Mouse (Mus musculus) lung, adult 2 months (tissue): ENCODE measurements around the gene Ddx19a. TPM values are rescaled to one million over a fixed set of nuclear protein-coding genes. Genes with fewer than 3 reads are reported as not detected.

Source experiments
- DNase-seq: peaks from one replicate; pipeline ENCODE4 v3.0.0; 2022
- H3K4me1 ChIP-seq: fragments of 200-500 bp; 2 replicates; pipeline ENCODE4 v1.6.1; 2011; ENCODE audit warnings: low read length; ENCODE audit not compliant: control insufficient read depth, insufficient read depth
- H3K4me3 ChIP-seq: fragments of 200-500 bp; replicated peaks from 2 replicates; pipeline ENCODE3; 2011; ENCODE audit warnings: low read depth, mild to moderate bottlenecking, control low read depth, low read length; ENCODE audit errors: extremely low read depth
- CTCF ChIP-seq: fragments of 200-500 bp; IDR thresholded peaks from 2 replicates; pipeline ENCODE4 v1.5.1; 2011; ENCODE audit warnings: mild to moderate bottlenecking, low read length, control low read depth; ENCODE audit not compliant: insufficient read depth
- POLR2A ChIP-seq: fragments of 200-500 bp; IDR thresholded peaks from 2 replicates; pipeline ENCODE4 v1.6.1; 2011; ENCODE audit warnings: low read depth, mild to moderate bottlenecking, control low read depth, low read length, borderline replicate concordance; ENCODE audit errors: extremely low read depth
- WGBS: fragments of 180-500 bp; shearing (Covaris S2); methylation state at CpG from one replicate; pipeline ENCODE4 v1.1.7; 2018; 5-methylcytosine and 5-hydroxymethylcytosine counted together
- polyA plus RNA-seq: library from polyadenylated mRNA; depleted of rRNA; stranded (reverse); fragments of >200 nt; gene quantifications from 2 replicates; pipeline ENCODE4 v1.2.3, GENCODE M21; 2012; rRNA removed

Ddx19a gene
- 16.3 and 21.0 TPM in 2 replicates for polyA plus RNA-seq

- peak; percentile 86 for DNase-seq
- 3% methylated on average over 58 of the region's 58 CpGs for WGBS
- Histone ChIP-seq H3K4me1 (peaks cover 5% of the 10 kb centered on the region), H3K4me3 (peak within 1 kb of the TSS; percentile 77)
- TF ChIP-seq POLR2A (peak; percentile 74), CTCF (no peak)
Observed at GRCm38 (mm10) chr8:110997547-110998531, at the start of gene Ddx19a. Gene Ddx19a, minus strand, starts transcription at chr8:110997800.

- no peak for DNase-seq
- no peaks in the 10 kb centered on the region for H3K4me1 ChIP-seq
- TF ChIP-seq POLR2A (no peak), CTCF (no peak)
- H3K4me3 ChIP-seq = no peak overlapping the region
- WGBS = 43% methylated on average over 2 of the region's 2 CpGs
Observed at GRCm38 (mm10) chr8:111044003-111044734, 46.6 kb upstream of the Ddx19a start.

GRCm38 (mm10) chr8:111042546-111042945 is 44.9 kb upstream of the Ddx19a start:
- WGBS = 96% methylated on average over 19 of the region's 19 CpGs
- TF ChIP-seq POLR2A (no peak), CTCF (no peak)
- no peaks in the 10 kb centered on the region for H3K4me1 ChIP-seq
- DNase-seq = no peak
- H3K4me3 ChIP-seq = no peak overlapping the region

GRCm38 (mm10) chr8:111036591-111036990 is 39.0 kb upstream of the Ddx19a start:
- no peak for TF ChIP-seq POLR2A
- no peak for TF ChIP-seq CTCF
- 88% methylated on average over 15 of the region's 15 CpGs for WGBS
- DNase-seq = no peak
- H3K4me1 ChIP-seq = peaks cover 3% of the 10 kb centered on the region; the same call in 1 of the 2 replicates
- H3K4me3 ChIP-seq = no peak overlapping the region

GRCm38 (mm10) chr8:111034276-111034675 is 36.7 kb upstream of the Ddx19a start:
- H3K4me3 ChIP-seq = peak overlapping the region; percentile 90
- no peak for DNase-seq
- TF ChIP-seq CTCF (no peak), POLR2A (no peak)
- H3K4me1 ChIP-seq = peaks cover 3% of the 10 kb centered on the region; the same call in 1 of the 2 replicates
- WGBS = 15% methylated on average over 12 of the region's 12 CpGs

DNA sequence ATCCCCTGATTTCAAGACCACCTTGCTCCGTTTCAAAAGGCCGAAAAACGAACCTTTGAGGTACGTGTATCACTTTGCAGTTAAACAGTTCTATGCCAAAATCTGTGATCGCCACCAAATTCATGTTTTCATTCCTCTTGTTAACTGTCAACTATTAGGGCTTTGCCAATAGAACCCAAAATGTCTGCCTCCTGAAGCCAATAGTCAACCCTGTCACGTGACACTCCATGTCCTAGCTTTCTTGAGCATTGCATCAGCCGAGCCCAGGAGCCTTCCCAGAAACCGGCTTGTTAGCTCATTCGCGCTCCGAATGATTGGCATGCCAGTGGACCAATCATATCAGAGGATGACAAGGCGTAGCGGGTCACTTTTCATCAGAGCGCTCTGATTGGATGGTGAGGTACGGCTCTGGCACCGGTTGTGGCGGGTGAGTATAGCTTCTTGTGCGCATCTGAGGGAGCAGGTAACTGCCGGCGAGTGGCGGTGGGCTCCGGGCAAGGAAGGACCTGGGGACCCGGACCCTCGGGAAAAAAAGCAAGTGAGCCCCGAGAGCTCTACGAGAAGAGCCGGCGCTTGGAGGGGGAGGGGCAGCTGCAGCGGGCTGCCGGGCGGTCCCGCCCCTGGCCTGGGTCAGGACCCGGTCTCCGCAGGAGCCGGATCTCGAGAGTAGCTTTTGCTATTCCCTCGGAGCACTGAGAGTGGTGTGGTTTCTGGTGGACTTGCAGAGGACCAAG is 36.0 kb upstream of the Ddx19a start:
- peaks cover 3% of the 10 kb centered on the region; the same call in 1 of the 2 replicates for H3K4me1 ChIP-seq
- peak; percentile 93 for DNase-seq
- TF ChIP-seq CTCF = no peak
- TF ChIP-seq POLR2A = peak; percentile 67; the same call in 1 of the 2 replicates
- 7% methylated on average over 37 of the region's 37 CpGs for WGBS
- peak overlapping the region; percentile 90 for H3K4me3 ChIP-seq

GRCm38 (mm10) chr8:111032916-111033315 is 35.3 kb upstream of the Ddx19a start, which contains the start of gene Aars:
Gene Aars, plus strand, starts transcription at chr8:111033144.
- Histone ChIP-seq H3K4me3 (peak within 1 kb of the TSS; percentile 90), H3K4me1 (peaks cover 3% of the 10 kb centered on the region; the same call in 1 of the 2 replicates)
- DNase-seq = no peak
- no peak for TF ChIP-seq POLR2A
- no peak for TF ChIP-seq CTCF
- WGBS = 88% methylated on average over 7 of the region's 7 CpGs

- 93% methylated on average over 19 of the region's 19 CpGs for WGBS
- no peak for DNase-seq
- H3K4me1 ChIP-seq = peaks cover 3% of the 10 kb centered on the region; the same call in 1 of the 2 replicates
- no peak within 1 kb of the TSS for H3K4me3 ChIP-seq
- TF ChIP-seq CTCF (no peak), POLR2A (no peak)
Observed at GRCm38 (mm10) chr8:111031572-111031971, 34.0 kb upstream of the Ddx19a start, which contains the start of gene Ddx19b. Gene Ddx19b, minus strand, starts transcription at chr8:111031751.

DNA sequence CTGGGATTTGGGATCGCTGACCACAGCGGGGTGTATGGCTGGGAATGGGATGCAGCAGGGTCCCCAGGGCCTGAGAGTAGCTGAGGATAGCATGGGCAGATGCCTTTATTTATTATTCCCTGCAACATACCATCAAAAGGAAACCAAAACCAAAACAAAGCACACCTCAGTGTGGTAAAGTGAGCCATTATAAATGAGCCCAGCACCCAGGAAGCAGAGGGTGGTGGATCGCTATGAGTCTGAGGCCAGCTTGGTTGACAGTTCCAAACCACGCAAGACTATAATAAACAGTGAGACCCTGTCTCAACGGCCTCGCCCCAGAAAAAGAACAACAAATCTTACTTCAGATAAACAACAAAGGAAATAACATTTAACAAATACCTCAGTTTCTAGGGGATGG is 32.4 kb upstream of the Ddx19a start:
- Histone ChIP-seq H3K4me1 (no peaks in the 10 kb centered on the region), H3K4me3 (no peak overlapping the region)
- TF ChIP-seq CTCF = no peak
- TF ChIP-seq POLR2A = no peak
- 61% methylated on average over 6 of the region's 6 CpGs for WGBS
- no peak for DNase-seq
